Mouse (Mus musculus) cerebellum, adult 2 months (tissue): ENCODE measurements around the gene C730034F03Rik. TPM values are rescaled to one million over a fixed set of nuclear protein-coding genes. Genes with fewer than 3 reads are reported as not detected.
A peak's percentile ranks its signal among the peaks of the same experiment; 100 is the strongest.

Source experiments
- DNase-seq, 2 experiments: peaks; one replicate each; pipeline ENCODE4 v3.0.0; 2021
- H3K27ac ChIP-seq: fragments of 200-500 bp; 2 replicates; pipeline ENCODE4 v1.5.1; 2012; ENCODE audit warnings: low read length, control low read depth, inconsistent platforms; ENCODE audit not compliant: insufficient read depth
- H3K27me3 ChIP-seq: fragments of 200-500 bp; 2 replicates; pipeline ENCODE4 v1.6.1; 2012; ENCODE audit warnings: inconsistent platforms, mild to moderate bottlenecking, low read length, moderate library complexity; ENCODE audit not compliant: control insufficient read depth, insufficient read depth
- H3K4me1 ChIP-seq: fragments of 200-500 bp; 2 replicates; pipeline ENCODE4 v1.6.1; 2011; ENCODE audit warnings: low read length; ENCODE audit not compliant: control insufficient read depth, insufficient read depth
- H3K4me3 ChIP-seq: fragments of 200-500 bp; replicated peaks from 2 replicates; pipeline ENCODE3; 2011; ENCODE audit warnings: mild to moderate bottlenecking, low read depth, low read length, control low read depth; ENCODE audit not compliant: insufficient read depth
- CTCF ChIP-seq: fragments of 200-500 bp; IDR thresholded peaks from 2 replicates; pipeline ENCODE4 v1.5.1; 2011; ENCODE audit warnings: low read depth, mild to moderate bottlenecking, control low read depth, low read length, moderate library complexity, borderline replicate concordance; ENCODE audit not compliant: insufficient read depth
- POLR2A ChIP-seq: fragments of 200-500 bp; IDR thresholded peaks from 2 replicates; pipeline ENCODE4 v1.6.1; 2011; ENCODE audit warnings: low read length, control low read depth, borderline replicate concordance; ENCODE audit not compliant: insufficient read depth
- WGBS: fragments of 180-500 bp; shearing (Covaris S2); methylation state at CpG from one replicate; pipeline ENCODE4 v1.1.7; 2018; 5-methylcytosine and 5-hydroxymethylcytosine counted together
- polyA plus RNA-seq: library from polyadenylated mRNA; depleted of rRNA; stranded (reverse); fragments of >200 nt; gene quantifications from 2 replicates; pipeline ENCODE4 v1.2.3, GENCODE M21; 2012; rRNA removed

The C730034F03Rik gene
- 4.2 and 4.7 TPM in 2 replicates for polyA plus RNA-seq

DNA sequence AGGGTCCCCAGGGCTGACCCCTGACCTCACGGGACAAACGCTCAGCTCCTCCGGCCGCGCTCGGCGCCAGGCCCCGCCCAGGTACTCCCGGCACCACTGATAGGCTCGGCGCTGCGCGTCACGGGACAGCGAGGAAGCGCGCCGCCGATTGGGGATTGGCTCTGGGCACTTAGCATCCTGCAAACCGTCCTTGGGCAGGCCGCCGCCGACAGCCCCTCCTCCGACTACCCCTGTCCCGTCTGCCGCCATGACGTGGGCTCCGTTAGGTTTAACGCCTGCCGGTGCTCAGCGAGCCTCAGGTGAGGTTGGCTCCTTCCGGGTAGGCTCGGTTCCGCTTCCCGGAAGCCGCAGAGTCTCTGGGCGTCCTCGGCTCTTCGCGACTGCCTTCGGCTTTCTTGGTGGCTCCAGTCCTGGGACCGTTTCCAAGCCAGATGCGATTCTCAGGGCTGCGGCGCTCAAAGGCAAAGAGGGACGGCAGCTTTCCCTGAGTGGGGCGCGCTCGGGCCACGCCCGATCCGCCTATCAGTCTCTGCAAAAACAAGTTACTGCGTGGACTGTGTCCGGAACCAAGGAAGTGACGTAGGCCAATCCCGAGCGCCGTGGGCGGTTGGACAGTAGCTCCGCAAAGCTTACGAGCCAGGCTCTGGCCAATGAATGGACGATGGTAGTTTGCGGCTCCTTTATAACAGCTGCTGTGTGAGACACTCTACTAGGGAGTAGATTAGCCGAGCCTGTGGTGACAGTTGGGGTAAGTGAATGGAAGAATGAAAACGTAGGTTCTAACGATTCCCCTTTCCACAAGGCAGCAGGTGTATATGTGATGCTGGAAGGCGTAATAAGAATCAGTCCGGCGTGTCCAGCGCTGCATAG, at the start of gene C730034F03Rik, which contains the start of the genes Gm44502 and Chkb:
Gene C730034F03Rik (plus strand): TSS at position 238 of the 870 bp plus-strand sequence.
Gene Gm44502 (minus strand): TSS at position 345 of the 870 bp plus-strand sequence.
Gene Chkb (minus strand): TSS at position 557 of the 870 bp plus-strand sequence.
- DNase-seq, result peak; percentile 94 to 97
- peak within 1 kb of the TSS; percentile 77 for H3K27ac ChIP-seq
- peaks cover 6% of the 10 kb centered on the region; the same call in 1 of the 2 replicates for H3K4me1 ChIP-seq
- H3K27me3 ChIP-seq, result no peaks in the 10 kb centered on the region
- under 1% methylated on average over 70 of the region's 70 CpGs for whole genome bisulfite sequencing
- peak within 1 kb of the TSS; percentile 76 for H3K4me3 ChIP-seq
- peak; percentile 83 for TF ChIP-seq POLR2A
- no peak for TF ChIP-seq CTCF

- H3K4me3 ChIP-seq, result no peak within 1 kb of the TSS
- WGBS, result 85% methylated on average over 7 of the region's 7 CpGs
- H3K27ac ChIP-seq, result no peak within 1 kb of the TSS
- TF ChIP-seq POLR2A, result no peak
- no peak for TF ChIP-seq CTCF
- no peak for DNase-seq
- H3K27me3 ChIP-seq, result no peaks in the 10 kb centered on the region
- peaks cover under 1% of the 10 kb centered on the region; the same call in 1 of the 2 replicates for H3K4me1 ChIP-seq
Measured at GRCm38 (mm10) chr15:89384617-89385016, 44.8 kb upstream of the C730034F03Rik start, which contains the start of gene Klhdc7b. Gene Klhdc7b, plus strand, starts transcription at chr15:89384917.

DNA sequence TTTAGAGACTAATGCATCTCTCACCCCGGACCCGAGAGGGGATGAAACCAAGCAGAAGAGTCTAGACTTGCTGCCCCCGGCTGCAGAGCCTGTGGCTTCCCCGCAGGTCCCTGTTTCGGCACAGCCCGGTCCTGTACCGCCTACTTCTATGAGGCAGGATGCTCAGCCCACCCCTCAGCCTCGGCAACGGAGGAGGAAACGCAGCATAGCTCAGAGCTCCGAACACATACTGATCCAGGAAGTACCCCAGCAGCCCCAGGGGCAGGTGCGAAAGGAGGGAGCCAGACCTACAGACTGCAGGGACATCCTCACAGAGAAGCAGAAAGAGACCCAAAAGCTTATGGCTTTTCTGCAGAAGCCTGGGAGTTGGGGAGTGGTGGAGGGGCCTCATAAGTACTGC, 42.3 kb upstream of the C730034F03Rik start:
- 65% methylated on average over 12 of the region's 12 CpGs for WGBS
- TF ChIP-seq POLR2A (no peak), CTCF (no peak)
- Histone ChIP-seq H3K27me3 (no peaks in the 10 kb centered on the region), H3K4me1 (peaks cover 9% of the 10 kb centered on the region), H3K27ac (no peak overlapping the region), H3K4me3 (no peak overlapping the region)
- DNase-seq, result no peak

- H3K27me3 ChIP-seq, result no peaks in the 10 kb centered on the region
- no peak overlapping the region for H3K4me3 ChIP-seq
- peaks cover 9% of the 10 kb centered on the region for H3K4me1 ChIP-seq
- H3K27ac ChIP-seq, result no peak overlapping the region
- no peak for TF ChIP-seq POLR2A
- 30% methylated on average over 10 of the region's 10 CpGs for WGBS
- DNase-seq, result peak; percentile 57 to 71
Measured at GRCm38 (mm10) chr15:89390081-89390480, 39.3 kb upstream of the C730034F03Rik start.

DNA sequence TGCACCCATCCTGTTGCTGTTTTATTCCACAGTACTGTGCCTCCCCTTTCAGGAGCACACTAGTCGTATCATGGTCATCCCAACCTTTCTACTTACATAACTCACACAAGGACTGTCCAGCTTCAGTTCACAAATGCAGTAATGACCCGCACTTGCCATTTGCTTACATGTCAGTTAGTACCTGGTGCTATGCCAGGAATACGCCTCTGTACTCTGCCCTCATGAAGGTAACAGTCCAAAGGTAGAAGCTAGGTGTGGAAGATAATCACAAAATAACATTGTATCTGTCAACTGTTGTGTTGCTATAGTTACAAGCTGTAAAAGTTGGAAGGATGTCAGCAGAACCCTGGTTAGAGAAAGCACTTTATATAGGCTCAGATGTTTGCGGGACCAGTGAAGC, 32.5 kb upstream of the C730034F03Rik start:
- H3K27ac ChIP-seq, result no peak overlapping the region
- no peak for DNase-seq
- H3K27me3 ChIP-seq, result no peaks in the 10 kb centered on the region
- WGBS, result 89% methylated on average over 4 of the region's 4 CpGs
- no peak overlapping the region for H3K4me3 ChIP-seq
- no peaks in the 10 kb centered on the region for H3K4me1 ChIP-seq
- TF ChIP-seq POLR2A (no peak), CTCF (no peak)

DNA sequence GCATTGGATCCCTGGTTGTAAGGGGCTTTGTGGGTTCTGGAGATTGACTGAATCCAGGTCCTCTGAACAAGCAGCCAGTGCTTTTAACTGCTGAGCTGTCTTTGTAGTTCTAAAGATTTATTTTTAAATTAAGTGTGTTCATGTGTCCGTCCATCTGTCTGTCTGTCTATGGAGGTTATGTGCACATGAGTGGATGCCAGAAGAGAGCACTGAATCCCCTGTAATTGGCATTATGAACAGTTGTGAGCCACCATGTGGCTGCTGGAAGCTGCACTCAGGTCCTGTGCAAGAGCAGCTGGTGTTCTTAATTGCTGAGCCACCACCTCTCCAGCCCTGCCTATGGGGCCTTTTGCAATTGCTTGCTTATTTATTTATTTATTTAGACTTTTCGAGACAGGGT, 31.2 kb upstream of the C730034F03Rik start:
- DNase-seq, result no peak

GRCm38 (mm10) chr15:89399716-89400115, 29.7 kb upstream of the C730034F03Rik start:
- no peak overlapping the region for H3K27ac ChIP-seq
- no peaks in the 10 kb centered on the region for H3K27me3 ChIP-seq
- no peak for DNase-seq
- no peaks in the 10 kb centered on the region for H3K4me1 ChIP-seq
- H3K4me3 ChIP-seq, result no peak overlapping the region
- 92% methylated on average over 1 of the region's 1 CpGs for WGBS
- TF ChIP-seq CTCF, result no peak
- no peak for TF ChIP-seq POLR2A

More for the DNA sequence above, 31.2 kb upstream of the C730034F03Rik start:
- no peak overlapping the region for H3K4me3 ChIP-seq
- H3K27ac ChIP-seq, result no peak overlapping the region
- H3K4me1 ChIP-seq, result no peaks in the 10 kb centered on the region
- H3K27me3 ChIP-seq, result no peaks in the 10 kb centered on the region
- TF ChIP-seq POLR2A (no peak), CTCF (no peak)
- WGBS, result 34% methylated on average over 2 of the region's 2 CpGs

- WGBS, result 86% methylated on average over 1 of the region's 1 CpGs
- no peak for DNase-seq
- TF ChIP-seq CTCF (no peak), POLR2A (no peak)
- H3K27ac ChIP-seq, result no peak overlapping the region
- H3K4me1 ChIP-seq, result no peaks in the 10 kb centered on the region
- H3K27me3 ChIP-seq, result no peaks in the 10 kb centered on the region
- no peak overlapping the region for H3K4me3 ChIP-seq
Measured at GRCm38 (mm10) chr15:89402471-89402870, 26.9 kb upstream of the C730034F03Rik start.
